Mouse (Mus musculus) left cerebral cortex, adult 8-10 months (tissue): ENCODE data around the gene Dnhd1. TPM values are rescaled to one million over a fixed set of nuclear protein-coding genes. Genes with fewer than 3 reads are reported as not detected.
"Not testable (repeated sequence)": the region's sequence is repeated elsewhere in the genome, so short reads cannot be mapped to it uniquely, and the experiment has no call there.

Source experiments
- DNase-seq, 2 experiments: peaks; one replicate each; pipeline ENCODE4 v3.0.0; 2022; ENCODE audit warnings: low spot score in 2 of 2
- total RNA-seq, 4 experiments: library from RNA; stranded (reverse); gene quantifications; 2 replicates each; pipeline ENCODE4 v1.2.4; 2022

The Dnhd1 gene
- total RNA-seq, 4 experiments from 2014 or later, result 4.8 to 6.3 (median 5.7) TPM

DNA sequence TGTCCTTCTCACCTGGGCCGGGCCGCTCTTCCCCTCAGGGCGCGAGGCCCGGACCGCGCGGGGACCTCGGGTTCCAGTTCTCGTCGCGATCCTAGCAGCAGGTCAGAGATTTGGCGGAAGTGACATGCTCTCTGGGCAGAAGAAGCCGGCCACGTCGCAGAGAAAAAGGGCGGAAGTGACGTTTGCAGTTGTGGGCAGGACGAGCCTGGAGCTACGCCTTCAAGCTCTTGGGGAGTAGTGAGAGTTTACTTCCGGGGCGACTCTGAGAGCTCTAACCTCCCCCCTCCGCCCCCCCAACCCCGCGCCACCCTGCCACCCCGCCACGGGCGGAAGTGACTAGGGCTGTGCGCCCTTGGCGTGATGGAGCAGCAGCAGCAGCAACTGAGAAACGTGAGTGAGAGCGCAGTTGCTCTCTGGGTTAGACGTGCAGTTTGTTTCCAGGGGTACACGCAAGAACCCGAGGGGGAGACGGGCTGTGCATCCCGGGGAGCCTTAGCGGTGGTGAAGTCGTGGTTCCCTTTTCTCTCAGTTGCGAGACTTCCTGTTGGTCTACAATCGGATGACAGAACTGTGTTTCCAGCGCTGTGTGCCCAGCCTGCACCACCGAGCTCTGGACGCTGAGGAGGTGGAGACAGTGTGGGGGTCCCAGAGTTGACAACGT is 10.3 kb upstream of the Dnhd1 start, which contains the start of the genes Arfip2 and Gm45799:
TSS of gene Arfip2 (minus strand) at position 184 of the 661 bp plus-strand sequence.
TSS of gene Gm45799 (plus strand) at position 320 of the 661 bp plus-strand sequence.
- peak; percentile 89 to 98 for DNase-seq

DNA sequence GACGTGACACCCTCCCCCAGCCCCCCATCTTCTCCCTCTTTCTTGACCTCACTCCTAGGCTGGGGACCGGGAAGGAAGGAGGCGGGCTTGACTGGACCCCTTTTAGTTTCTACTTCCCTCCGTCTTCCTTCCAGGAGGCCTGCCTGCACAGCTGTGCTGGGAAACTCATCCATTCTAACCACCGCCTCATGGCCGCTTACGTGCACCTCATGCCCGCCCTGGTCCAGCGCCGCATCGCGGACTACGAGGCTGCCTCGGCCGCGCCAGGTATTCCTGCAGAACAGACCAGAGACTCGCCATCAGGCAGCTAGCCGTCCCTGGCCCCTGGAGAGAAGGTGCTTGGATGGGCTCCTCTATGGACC is 9.8 kb upstream of the Dnhd1 start:
- DNase-seq, result no peak

DNA sequence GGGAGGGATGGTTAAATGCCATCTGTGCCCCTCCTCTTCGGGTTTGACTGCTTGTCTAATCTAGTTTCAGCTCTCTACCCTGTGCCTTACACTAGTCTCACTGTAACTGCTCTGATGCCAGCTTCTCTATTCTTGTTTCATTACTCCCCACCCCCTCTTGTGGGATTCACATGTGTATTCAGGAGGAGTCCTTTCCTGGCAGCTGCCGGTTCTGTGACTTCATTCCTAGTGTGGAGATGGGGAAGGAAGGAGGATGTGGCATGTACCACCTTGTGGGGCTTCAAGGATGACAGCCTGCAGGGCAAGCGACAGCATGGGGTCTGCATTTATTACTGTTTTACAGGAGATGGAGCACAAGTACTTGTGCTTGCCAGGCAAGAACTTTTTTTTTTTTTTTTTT is 8.7 kb upstream of the Dnhd1 start:
- no peak for DNase-seq

DNA sequence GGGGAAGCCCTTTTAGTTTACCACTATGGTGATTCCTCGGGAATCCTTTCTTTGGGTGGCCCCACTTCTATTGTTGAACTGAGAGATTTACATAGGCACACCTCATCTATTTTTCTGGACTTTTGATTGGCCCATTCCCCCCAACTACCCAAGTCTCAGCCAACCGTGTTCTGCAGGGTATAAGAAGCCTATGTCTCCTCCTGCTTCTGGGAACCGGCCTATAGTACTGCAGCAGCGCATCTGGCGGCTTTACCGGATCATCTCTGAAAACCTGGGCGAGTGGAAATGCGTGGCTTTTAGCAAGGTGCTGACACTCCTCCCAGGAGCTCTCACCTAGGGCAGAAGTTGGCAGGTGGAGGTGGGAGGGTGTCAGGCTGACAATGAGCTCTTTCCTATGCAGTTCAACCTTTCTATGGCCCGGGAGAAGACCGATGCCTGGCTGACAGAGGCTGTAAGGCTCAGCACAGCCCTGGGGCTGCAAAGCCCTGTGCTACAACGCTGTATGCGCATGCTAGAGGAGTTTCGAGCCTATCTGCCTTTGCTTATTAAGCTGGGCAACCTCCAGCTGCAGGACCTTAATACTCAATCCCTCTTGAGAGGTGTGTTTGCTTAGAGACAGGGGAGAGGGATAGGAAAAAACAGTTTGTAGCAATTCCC is 35.0 kb downstream of the Dnhd1 start:
- no peak for DNase-seq

DNA sequence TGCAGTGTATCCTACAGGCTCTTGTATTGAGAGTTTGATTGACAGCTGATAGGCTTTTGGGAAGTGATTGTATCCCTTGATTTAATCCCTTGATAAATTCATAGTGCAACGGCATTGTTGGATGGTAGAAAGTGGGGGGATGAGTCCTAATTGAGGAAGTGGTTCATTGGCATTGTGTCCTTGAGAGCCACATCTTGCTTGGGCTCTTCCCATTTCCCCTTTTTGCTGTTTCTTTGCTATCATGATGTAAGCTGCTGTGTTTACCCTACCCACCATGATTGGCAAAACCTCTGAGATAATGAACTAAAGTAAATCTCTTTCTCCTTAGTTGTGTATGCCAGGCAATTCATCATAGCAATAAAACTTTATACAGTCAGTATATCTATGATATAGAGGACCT is 40.2 kb downstream of the Dnhd1 start:
- no peak for DNase-seq

DNA sequence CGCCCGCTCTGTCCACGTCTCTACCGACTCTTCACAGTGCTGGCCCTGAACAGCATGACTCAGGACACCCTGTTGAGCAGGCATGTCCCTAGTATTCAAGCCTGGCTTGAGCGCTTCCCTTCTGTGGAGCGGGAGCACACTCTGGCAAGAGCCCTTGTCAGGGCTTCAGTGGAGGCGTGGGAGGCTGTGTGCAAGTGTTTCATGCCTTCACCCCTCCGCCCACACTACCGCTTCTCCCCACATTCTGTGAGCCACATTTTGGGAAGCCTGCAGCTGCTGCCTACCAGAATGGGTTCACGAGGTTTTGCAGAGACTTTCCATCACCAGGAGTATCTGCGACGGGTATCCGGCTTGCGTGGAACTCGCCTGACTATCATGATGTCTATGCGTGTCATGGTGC is 52.6 kb downstream of the Dnhd1 start:
- DNase-seq, result peak; percentile 20 to 47

DNA sequence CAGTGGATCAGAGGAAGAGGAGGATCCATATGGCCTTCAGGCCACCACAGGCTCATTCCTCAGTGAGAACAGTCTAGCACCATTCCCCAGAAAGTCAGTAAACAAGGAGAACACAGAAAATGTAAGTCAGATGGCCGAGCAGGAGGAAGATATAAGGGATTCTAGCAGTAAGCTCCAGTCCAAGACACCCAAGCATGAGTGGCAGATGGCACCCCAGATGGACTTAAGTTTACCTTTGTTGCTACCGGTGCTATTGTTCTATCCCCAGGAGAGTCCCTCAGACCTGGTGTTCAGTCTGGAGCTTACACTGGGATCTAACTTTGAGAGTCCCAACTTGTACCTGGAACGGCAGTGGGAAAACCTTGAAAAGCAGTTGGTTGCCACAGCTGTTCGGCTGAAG is 53.2 kb downstream of the Dnhd1 start:
- DNase-seq, result no peak

DNA sequence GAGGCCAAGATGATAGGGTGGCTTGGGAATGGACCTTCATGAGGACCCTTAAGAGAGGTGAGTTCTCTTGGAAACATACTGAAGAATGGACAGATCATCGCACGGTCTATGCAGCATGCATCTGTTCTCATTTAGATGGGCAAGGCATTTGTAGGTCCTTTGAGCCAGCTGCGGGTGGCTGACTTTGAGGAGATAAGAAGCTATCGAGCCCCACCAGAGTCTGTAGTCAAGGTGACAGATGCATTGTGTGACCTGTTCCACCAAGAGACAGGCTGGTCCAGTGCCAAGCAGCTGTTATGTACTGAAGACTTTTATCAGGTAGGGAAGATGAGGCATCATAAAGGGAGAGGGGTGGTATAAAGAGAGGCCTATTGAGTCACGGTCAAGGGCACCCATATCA is 58.1 kb downstream of the Dnhd1 start:
- no peak for DNase-seq

DNA sequence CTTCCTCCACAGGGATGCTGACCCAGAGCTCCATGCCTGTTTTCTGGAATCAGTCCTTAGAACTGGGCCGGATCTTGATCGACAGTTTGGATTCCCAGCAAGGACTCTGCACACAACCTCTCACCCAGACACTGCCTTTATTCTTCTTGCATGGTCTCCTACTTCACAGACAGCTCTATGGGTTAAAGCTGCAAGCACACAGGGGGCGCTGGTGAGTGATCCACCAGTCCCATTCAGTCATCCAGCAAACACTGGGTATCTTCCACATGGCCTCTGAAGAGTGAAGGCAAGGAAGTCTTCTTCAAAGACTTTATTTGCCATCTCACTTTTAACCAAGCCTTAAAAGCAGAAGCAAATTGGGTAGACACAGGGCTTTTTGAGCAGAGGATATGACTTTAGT is 64.7 kb downstream of the Dnhd1 start:
- no peak for DNase-seq

DNA sequence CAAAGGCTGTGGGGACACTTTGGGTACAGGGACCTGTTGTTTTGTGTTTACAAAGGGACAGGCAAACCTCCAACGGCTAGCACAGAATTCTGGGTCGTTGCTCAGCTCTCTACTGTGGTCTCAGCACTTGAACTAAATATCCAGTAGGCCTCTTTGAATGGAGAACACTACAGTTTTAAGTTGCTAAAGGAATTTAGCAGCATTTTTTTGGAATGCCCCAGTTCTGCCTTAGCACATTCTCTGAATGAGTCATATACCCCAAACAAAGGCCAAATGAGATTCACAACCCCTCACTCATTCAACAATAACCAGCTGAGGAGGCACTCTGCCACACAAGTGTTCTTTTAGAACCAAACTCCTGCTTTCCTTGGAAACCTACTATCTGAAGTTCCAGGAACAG is 71.3 kb downstream of the Dnhd1 start:
- no peak for DNase-seq

DNA sequence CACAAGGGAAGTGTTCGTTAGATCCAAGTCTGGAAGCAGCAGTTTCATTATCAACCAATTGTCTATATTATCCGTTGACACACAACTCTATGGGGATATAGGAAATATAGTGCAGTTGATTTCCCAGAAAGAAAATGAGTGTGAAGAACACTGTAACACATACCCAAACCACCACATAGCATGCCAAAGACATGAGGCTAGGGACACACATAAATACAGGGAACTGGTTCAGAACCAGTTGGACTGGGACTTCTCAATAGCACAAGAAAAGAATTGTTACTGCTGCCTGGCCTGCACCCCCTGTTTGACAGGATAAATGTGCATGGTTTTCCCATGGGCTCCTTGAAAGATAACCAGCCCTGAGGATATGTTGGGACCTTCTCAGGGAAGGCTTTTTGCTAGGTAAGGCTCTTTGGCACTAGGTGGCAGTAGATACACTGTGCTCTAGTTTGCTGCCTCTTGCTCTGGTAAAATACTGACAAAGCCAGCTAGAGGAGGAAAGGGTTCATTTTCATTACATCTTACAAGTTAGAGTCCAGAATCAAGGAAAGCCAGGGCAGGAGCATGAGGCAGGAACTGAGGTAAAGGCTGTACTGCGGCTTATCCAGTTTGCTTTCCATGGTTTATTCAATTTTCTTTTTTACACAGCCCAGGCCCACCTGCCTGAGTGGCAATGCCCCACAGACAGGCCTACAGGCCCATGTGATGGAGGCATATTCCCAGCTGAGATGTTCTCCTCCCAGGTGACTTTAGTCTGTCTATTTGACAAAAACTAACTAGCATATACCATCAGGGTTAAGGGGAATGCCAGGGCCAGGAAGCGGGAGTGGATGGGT is 75.7 kb downstream of the Dnhd1 start:
- DNase-seq, result peak in 1 of 2 experiments; percentile 46

DNA sequence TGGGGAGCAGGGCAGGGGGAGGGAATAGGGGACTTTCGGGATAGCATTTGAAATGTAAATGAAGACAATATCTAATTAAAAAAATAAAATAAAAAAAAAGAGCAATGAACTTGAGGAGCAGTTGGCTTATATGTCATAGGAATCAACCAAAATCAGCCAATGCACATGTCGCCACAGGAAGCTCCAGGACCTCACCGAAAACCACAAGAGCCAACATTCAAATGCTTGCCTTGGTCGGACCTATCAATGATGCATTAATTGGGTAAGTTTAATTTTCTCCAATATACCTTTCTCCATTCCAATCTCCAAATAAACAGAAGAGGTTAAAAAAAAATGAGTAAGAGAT is 76.3 kb downstream of the Dnhd1 start:
- DNase-seq, result no peak

DNA sequence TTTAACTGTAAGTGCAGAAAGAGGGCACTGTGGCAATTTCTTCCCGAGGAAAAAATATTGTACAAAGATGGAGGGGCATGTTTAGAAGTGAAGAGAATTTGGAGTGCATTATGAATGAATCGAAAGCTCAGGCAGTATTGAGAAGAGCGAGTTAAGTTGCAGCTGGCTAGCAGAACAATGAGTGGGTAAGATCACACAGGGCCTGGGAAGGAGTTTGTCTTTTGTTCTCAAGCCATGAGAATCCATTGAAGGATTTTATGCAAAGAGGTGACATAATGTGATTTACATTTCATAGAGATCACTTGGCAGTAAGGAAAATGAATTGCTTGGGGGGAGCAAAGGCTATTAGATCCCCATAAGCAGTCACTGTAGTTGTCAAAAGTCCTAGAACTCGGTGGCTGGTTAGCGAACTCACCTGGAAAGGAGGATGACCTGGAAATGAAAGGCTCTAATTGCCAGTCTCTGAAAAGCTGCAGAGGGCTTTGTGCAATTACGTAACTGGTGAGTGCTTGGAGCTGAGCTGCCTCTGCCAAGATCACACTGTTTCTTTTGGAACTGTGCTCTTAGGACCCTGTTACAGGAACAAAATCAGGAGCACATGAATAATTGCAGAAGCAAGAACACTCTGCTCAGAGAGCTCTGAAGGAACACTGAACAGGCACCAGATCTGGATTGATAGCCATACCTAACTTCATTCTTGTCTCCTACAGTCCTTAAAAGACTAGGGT is 78.2 kb downstream of the Dnhd1 start:
- DNase-seq, result no peak

DNA sequence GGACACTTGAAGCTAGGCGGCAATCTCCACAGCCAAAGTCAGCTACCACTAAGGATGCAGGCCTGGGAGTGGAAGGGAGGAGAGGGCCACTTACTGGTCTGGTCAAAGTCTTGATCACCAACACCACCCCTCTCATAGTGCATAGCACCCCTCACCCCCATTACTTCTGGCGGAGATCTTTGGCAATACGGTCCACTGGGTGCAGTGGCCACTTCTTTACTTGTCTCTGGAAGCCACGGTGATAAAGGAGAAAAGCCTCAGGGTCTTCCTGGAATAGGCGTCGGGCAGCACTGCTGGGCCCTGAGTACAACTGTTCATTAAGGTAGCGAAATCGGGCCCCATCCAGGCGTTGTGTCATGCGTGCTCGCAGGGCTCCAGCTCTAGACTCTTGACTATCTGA is 83.2 kb downstream of the Dnhd1 start:
- DNase-seq, result peak in 1 of 2 experiments; percentile 6

DNA sequence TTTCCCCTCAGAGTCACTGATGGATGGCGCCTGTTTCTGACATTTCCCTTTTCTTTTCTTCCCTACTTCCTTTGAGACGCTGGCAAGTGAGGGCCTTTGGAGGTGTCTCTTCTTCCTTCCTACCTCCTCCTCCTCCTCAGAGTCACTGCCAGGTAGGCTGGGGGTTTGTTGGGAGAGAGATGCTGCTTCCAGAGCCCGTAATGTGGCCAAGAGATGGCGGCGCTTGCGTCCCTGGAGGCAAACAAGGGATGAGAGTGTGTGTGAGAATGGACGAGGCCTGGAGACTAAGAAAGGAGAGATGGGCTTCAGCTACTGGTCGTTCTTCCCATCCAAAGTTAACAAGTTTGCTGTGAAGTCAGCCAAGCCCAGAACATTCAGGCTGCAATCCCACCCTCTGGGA is 84.2 kb downstream of the Dnhd1 start:
- DNase-seq, result peak in 1 of 2 experiments; percentile 2

DNA sequence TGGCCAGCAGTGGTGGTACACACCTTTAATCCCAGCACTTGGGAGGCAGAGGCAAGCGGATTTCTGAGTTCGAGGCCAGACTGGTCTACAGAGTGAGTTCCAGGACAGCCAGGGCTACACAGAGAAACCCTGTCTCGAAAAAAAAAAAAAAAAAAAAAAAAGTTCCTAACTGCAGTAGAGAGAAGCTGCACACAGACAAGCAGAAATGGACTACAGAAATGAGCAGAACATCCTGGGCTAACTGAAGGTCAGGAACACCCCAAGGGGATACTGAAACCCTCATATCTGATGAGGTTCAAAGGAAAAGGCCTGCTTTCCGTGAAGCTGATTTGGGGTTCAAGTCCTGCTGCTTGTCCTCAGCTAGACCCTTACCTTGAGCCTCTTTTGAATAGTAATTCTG is 84.8 kb downstream of the Dnhd1 start:
- DNase-seq, result not testable (repeated sequence)

DNA sequence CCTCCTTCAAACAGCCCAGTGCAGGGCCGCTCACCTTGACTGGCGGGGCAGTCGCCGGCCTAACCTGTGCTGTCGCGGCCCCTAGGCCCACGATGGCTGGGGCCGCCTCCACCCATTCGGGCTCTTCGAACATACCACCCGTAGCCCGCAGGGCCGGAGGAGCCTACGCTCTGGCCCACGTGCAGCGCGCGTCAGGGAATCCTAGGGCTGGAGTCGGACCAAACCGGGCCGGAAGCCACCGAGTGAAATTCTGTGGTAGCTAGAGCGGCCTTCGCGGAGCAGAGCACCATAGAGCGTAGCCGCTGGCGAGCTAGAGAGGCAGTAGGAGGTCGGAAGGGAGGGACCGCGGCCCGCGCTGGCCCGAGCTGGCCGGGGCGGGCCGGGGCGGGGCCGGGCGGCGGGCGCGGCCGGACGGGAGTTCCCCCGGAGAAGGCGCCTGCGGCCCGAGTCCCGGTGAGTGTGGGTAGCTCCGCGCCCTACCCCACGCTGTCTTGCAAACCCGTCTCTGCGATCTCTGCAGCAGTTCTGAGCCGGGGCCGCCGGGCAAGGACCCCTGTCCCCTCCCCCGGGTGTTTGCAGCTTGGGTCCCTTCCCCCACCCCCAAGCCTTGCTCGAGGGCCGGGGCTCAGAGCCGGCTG is 85.8 kb downstream of the Dnhd1 start, which contains the start of gene Ilk:
TSS of gene Ilk (plus strand) at position 329 of the 638 bp plus-strand sequence.
- peak; percentile 86 to 92 for DNase-seq

DNA sequence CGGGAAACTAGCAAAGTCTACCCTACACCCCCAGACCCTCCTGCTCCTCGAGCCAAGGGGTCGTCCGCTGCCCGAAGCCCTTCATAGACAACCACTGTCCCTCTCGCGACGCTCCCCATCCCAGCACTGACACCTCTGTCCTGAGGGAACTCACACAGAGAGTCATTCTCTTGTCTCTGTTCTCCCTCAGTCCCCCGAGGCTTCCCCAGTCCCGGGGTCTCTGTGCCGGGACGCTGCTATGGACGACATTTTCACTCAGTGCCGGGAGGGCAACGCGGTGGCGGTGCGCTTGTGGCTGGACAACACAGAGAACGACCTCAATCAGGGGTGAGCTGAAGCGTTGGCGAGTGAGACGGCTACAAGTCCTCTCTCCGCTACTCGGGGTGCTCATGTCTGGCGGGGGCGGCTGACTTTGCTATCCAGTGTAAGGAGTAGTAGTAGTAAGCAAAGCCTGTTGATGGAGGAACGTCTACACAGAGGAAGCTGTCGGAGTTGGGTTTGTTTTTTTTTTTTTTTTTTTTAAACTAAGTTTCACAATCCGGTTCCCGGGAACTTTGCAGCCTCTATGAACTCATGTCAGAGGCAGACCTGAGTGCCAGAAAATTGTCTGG is 86.4 kb downstream of the Dnhd1 start, which contains the start of gene Rrp8:
TSS of gene Rrp8 (minus strand) at position 475 of the 611 bp plus-strand sequence.
- DNase-seq, result peak; percentile 17 to 34

DNA sequence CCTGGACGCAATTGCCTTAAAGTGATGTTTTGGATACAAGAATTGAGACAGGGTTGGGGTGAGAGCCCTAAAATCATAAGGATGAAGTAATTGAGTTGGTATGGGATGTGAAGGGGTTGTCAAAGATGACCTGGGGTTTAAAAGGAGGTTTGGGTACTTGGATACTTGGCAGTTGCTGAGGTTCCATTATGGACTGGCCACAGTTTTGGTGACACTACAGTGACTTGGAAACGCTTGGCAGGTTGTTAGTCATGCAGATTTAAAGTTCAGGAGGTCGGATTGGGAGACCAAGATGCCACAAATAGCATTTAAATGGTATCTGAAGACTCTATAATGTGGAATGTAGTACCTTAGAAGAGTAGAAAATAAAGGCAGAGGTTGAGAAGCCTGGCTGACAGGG is 87.0 kb downstream of the Dnhd1 start:
- no peak for DNase-seq

DNA sequence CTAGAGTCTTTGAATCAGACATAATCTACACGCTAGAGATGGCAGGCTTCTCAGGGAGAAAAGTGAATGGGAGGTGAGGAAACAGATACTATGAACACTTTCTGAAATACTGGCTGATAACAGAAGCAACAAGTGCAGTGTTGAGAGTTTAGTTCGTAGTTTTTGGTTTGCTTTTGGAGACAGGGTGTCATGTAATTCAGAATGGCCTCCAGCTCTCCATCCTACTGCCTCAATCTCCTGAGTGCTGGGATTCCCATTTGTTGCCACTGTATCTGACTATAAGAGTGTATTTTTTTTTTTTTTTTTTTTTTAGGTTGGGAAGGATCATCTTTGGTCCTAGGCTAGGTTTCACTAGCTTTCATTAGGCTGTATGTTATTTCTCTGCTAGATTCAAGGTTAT is 87.7 kb downstream of the Dnhd1 start:
- DNase-seq, result no peak

DNA sequence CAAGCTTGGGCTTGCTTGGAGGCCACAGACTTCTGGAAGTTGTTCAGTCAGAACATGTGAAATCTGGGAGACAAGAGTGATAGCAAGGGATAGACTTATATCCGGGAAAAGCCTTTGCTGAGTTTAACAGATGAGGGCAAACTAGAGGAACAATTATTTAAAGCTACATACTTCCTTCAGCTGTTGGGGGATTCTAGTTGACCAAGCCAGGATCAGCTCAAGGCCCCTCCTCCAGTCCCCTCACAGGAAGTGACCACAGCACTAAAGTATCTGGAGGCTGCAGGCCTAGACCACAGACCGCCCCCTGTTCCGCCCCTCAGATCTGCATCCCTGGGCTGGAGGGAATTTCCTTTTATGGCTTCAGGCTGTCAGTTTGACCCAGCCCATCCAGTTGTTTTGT is 88.3 kb downstream of the Dnhd1 start:
- peak in 1 of 2 experiments; percentile 5 for DNase-seq
